Mouse (Mus musculus): ENCODE results near the gene Abcb6. TPM values are rescaled to one million over a fixed set of nuclear protein-coding genes. Genes with fewer than 3 reads are reported as not detected.

The Abcb6 gene
- polyA plus RNA-seq, 1 experiment from 2014 or later = 14.8 TPM

DNA sequence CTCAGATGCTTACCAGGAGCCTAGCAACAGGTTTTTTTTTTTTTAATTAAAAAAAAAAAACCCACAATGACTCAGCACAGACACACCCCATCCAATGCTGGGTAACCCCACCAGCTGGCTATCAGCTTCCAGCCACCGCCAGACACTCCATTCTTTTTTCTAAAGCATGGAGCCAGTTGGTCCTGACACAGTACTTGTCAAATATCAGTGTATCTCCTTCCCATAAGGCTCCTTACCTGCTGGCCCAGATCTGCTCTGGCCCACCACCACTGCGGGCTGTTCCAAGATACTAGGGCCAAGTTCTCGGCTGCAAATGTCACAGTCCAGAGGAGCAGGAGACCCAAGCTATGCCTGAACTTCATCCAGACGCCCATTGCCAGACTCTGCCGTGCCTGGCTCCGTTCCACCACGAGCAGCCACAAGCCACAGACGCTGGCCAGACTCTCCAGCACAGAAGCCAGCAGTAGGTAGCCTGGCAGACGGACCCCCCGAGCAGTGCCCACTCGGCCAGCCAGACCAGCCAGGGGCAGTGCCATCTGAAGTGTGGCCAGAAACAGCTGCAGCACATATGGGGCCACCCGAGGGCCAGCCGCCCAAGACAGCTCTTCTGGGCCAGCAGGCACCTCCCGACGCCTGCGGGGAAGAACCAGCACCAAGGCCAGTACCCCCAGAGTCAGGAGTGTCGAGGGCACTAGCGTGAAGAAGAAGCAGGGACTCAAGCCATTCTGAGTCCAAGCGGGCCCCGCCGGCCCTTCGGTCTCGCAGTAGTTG is 673 bp downstream of the Abcb6 start:
- peak overlapping the region; percentile 72 for H3K4me3 ChIP-seq
- no peaks in the 10 kb centered on the region for H3K27me3 ChIP-seq (replicated peaks)
- peak overlapping the region; percentile 99 for H3K4me2 ChIP-seq
- H3K9me3 ChIP-seq = no peaks in the 10 kb centered on the region
- 5% methylated on average over 23 of the region's 23 CpGs for WGBS
- ATAC-seq (ENCODE audit: extremely low read depth, insufficient number of reproducible peaks, low FRiP score, low TSS enrichment) = peak; percentile 11; the same call in 1 of the 2 replicates
- peaks cover 21% of the 10 kb centered on the region for H3K4me1 ChIP-seq
- peak overlapping the region; percentile 84 for H3K9ac ChIP-seq
- peak overlapping the region; percentile 43 for H3K27ac ChIP-seq (replicated peaks)
- H3K36me3 ChIP-seq = peaks cover 69% of the 10 kb centered on the region

DNA sequence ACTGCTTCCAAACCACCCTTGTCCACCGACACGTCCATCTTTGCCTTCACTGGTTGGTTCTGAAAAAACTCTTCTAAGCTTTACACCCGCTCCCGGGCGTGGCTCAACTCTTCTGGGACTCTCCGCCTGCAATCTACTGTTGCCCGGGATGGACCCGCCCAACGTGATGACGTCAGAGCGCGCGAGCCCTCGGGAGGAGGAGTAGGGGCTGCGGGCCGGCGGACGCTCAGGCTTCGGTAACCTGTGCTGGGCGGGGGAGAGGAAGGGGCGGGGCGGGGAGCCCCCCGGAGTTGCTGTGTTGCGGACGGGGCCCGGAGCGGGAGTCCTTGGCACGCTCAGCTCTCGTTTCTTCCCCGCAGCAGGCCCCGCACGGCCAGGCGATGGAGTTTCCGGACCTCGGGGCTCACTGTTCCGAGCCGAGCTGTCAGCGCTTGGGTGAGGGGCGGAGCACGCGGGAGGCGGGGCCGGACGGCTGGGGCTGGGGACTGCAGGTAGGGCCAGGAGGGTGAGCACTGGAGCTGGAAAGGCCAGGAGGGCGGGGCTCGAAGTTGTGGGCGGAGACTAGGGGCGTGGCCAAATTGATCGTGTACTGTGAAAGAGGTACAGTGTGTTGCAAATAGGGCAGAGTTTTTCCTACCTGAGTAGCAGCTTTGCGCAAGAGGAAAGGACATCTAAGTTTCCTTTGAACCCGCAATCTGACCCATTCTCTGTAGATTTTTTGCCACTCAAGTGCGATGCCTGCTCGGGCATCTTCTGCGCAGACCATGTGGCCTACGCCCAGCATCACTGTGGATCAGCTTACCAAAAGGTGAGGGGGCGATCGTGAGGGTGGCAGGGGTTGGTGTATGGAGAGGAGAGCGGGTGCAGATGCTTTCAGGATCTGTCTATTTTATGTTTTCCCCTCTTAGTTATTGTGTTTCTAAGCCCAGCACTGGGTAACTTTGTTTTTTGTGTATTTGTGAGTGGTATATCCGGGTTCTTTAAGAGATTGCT is 11.4 kb downstream of the Abcb6 start, which contains the start of gene Zfand2b:
TSS of gene Zfand2b (plus strand) at position 175 of the 993 bp plus-strand sequence.
- ATAC-seq (ENCODE audit: extremely low read depth, insufficient number of reproducible peaks, low FRiP score, low TSS enrichment) = peak; percentile 98
- H3K36me3 ChIP-seq = peaks cover 42% of the 10 kb centered on the region

DNA sequence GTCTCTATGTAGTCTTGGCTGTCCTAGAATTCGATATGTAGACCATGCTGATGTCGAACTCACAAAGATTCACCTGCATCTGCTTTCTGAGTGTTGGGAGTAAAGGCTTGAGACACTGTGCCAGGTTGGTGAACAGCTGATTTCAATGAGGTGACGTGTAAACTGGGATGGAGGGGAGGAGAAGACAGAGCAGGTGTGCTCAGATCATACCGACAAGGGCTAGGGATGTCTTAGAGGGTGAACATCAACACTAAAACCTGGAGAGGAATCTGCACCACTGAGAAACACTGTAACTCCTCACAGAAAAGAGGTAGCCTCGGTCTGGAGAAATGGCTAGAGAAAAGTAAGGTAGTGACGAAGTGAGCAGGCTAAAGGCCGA is 12.1 kb downstream of the Abcb6 start:
- ATAC-seq (ENCODE audit: extremely low read depth, insufficient number of reproducible peaks, low FRiP score, low TSS enrichment) = no peak
- no peaks in the 10 kb centered on the region for H3K27me3 ChIP-seq (replicated peaks)
- 8% methylated on average over 7 of the region's 7 CpGs for WGBS

More for the DNA sequence above, 11.4 kb downstream of the Abcb6 start, which contains the start of gene Zfand2b:
- Histone ChIP-seq H3K9me3 (no peaks in the 10 kb centered on the region), H3K4me3 (peak within 1 kb of the TSS; percentile 70), H3K4me1 (peaks cover 15% of the 10 kb centered on the region), H3K9ac (peak within 1 kb of the TSS; percentile 86), H3K27me3 (replicated peaks) (no peaks in the 10 kb centered on the region), H3K27ac (replicated peaks) (peak within 1 kb of the TSS; percentile 87), H3K4me2 (peak within 1 kb of the TSS; percentile 83)
- WGBS = 1% methylated on average over 59 of the region's 59 CpGs

DNA sequence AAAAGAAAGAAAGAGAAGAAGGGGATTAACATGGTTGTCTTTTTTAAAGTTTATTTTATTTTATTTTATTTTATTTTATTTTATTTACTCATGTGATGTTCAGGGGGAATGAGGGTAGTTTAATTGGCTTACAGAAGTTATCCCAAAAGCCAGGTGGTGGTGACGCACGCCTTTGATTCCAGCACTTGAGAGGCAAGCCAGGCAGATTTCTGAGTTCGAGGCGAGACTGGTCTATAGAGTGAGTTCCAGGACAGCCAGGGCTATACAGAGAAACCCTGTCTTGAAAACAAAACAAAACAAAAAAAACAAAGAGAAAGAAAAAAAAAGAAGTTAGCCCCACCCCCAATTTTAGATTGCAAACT is 20.0 kb downstream of the Abcb6 start:
- ATAC-seq (ENCODE audit: extremely low read depth, insufficient number of reproducible peaks, low FRiP score, low TSS enrichment) = no peak
- no peak overlapping the region for H3K4me3 ChIP-seq
- no peaks in the 10 kb centered on the region for H3K4me1 ChIP-seq
- 53% methylated on average over 4 of the region's 4 CpGs for WGBS
- H3K36me3 ChIP-seq = no peaks in the 10 kb centered on the region
- H3K9ac ChIP-seq = no peak overlapping the region
- no peak overlapping the region for H3K27ac ChIP-seq (replicated peaks)
- H3K9me3 ChIP-seq = no peaks in the 10 kb centered on the region
- no peaks in the 10 kb centered on the region for H3K27me3 ChIP-seq (replicated peaks)
- no peak overlapping the region for H3K4me2 ChIP-seq

More for the DNA sequence above, 12.1 kb downstream of the Abcb6 start:
- Histone ChIP-seq H3K4me3 (peak overlapping the region; percentile 70), H3K36me3 (peaks cover 36% of the 10 kb centered on the region), H3K27ac (replicated peaks) (peak overlapping the region; percentile 87), H3K4me1 (peaks cover 15% of the 10 kb centered on the region), H3K4me2 (peak overlapping the region; percentile 83), H3K9me3 (no peaks in the 10 kb centered on the region), H3K9ac (peak overlapping the region; percentile 86)

DNA sequence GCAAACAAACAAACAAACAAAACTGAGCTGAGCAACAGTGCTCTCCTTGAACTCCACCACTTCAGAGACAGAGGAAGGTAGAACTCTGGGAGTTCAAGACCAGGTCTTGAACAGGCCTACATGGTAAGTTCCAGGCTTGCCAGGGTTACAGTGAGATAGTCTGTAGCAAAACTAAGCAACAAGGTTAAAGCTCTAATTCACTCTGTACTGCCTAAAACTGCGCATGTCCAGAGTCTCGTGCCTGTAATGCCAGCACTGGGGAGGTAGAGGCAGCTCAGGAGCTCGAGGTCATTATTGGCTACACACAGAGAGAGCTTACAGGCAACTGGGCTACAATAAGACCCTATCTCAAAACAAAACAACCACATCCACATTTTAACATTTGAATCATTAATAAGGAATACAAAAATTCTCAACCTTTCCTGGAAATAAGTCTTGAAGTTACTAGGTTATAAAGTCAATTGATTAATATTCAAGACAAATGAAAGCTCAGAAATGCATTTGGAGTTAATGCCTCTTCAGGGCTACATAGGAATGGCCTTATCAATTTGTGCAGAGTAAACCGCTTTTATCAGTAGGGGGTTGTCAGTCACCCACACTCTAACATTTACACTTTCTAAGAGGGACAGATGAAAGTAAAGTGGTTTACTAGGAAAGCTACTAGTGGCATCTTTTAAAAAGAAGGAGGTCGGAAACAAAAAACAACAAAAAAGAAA is 20.5 kb downstream of the Abcb6 start:
- Histone ChIP-seq H3K27me3 (replicated peaks) (no peaks in the 10 kb centered on the region), H3K36me3 (no peaks in the 10 kb centered on the region), H3K9ac (no peak overlapping the region), H3K4me2 (no peak overlapping the region), H3K4me3 (no peak overlapping the region), H3K27ac (replicated peaks) (no peak overlapping the region), H3K4me1 (no peaks in the 10 kb centered on the region), H3K9me3 (no peaks in the 10 kb centered on the region)
- no peak for ATAC-seq (ENCODE audit: extremely low read depth, insufficient number of reproducible peaks, low FRiP score, low TSS enrichment)
- 45% methylated on average over 5 of the region's 5 CpGs for WGBS

DNA sequence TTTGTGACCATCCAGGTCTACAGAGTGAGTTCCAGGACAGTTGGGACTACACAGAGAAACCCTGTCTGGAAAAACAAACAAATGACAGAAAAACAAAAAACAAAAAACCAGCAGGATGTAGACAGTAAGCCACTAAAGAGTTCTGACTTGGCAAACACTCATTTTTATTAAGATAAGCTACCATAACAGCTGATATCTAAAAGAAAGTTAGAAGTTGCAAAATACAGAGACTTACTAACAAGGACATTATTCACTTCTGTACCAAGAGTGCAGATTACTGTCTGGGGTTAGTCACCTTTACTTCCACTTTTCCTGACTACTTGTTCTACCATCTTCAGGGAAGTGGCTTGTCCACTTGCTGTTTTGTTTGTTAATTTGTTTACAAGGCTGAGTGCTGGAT is 21.2 kb downstream of the Abcb6 start:
- no peak overlapping the region for H3K4me2 ChIP-seq
- H3K9ac ChIP-seq = no peak overlapping the region
- ATAC-seq (ENCODE audit: extremely low read depth, insufficient number of reproducible peaks, low FRiP score, low TSS enrichment) = no peak

DNA sequence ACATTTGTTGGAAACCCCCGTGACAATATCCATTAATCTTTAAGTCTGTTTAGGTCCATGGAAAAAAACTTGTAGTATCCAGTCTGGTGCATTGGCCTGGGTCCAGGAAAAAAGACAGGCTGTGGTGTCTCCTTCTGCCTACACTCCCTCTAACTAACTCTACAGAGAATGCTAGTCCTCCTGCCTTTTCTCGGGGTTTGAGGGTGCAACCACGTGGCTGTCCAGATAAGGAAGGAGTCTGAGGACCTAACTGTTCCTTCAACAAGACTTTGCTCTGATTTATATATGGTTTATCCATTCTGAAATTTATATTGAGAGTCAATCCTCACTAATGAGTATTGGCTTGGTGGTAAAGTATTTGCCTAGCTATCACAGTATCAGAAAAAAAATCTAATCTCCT is 24.4 kb downstream of the Abcb6 start:
- no peak for ATAC-seq (ENCODE audit: extremely low read depth, insufficient number of reproducible peaks, low FRiP score, low TSS enrichment)
- no peak overlapping the region for H3K9ac ChIP-seq
- H3K4me2 ChIP-seq = no peak overlapping the region
- H3K4me3 ChIP-seq = no peak overlapping the region
- H3K36me3 ChIP-seq = no peaks in the 10 kb centered on the region
- 32% methylated on average over 3 of the region's 3 CpGs for WGBS
- no peak overlapping the region for H3K27ac ChIP-seq (replicated peaks)
- H3K27me3 ChIP-seq (replicated peaks) = no peaks in the 10 kb centered on the region
- H3K9me3 ChIP-seq = no peaks in the 10 kb centered on the region
- no peaks in the 10 kb centered on the region for H3K4me1 ChIP-seq

More for the DNA sequence above, 21.2 kb downstream of the Abcb6 start:
- Histone ChIP-seq H3K36me3 (no peaks in the 10 kb centered on the region), H3K27me3 (replicated peaks) (no peaks in the 10 kb centered on the region), H3K4me3 (no peak overlapping the region), H3K9me3 (no peaks in the 10 kb centered on the region), H3K4me1 (no peaks in the 10 kb centered on the region), H3K27ac (replicated peaks) (no peak overlapping the region)

DNA sequence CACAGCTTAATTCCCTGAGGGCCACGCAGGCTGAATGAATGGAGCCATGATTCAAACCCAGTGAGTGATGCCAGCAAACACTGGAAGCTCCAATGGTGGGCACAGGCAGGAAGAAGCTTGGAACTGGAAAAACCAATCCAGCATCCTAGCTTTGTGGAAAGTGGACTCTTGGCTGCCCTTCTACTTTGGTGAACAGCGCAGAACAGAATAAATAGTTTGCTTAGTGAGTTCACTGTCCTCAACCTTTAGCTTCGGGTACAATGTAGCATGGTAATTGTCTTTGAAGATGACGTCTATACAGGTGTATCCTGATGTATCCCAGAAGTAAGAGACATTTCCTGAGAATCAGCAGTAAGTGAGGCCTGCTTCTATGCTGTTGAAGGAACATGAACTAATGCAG is 31.5 kb downstream of the Abcb6 start:
- no peak overlapping the region for H3K27ac ChIP-seq (replicated peaks)
- no peak for ATAC-seq (ENCODE audit: extremely low read depth, insufficient number of reproducible peaks, low FRiP score, low TSS enrichment)
- peaks cover 6% of the 10 kb centered on the region for H3K4me1 ChIP-seq
- H3K9me3 ChIP-seq = no peaks in the 10 kb centered on the region
- H3K36me3 ChIP-seq = peaks cover 62% of the 10 kb centered on the region
- no peak overlapping the region for H3K4me3 ChIP-seq
- H3K27me3 ChIP-seq (replicated peaks) = no peaks in the 10 kb centered on the region
- no peak overlapping the region for H3K9ac ChIP-seq
- no peak overlapping the region for H3K4me2 ChIP-seq
- WGBS = 92% methylated on average over 4 of the region's 4 CpGs

DNA sequence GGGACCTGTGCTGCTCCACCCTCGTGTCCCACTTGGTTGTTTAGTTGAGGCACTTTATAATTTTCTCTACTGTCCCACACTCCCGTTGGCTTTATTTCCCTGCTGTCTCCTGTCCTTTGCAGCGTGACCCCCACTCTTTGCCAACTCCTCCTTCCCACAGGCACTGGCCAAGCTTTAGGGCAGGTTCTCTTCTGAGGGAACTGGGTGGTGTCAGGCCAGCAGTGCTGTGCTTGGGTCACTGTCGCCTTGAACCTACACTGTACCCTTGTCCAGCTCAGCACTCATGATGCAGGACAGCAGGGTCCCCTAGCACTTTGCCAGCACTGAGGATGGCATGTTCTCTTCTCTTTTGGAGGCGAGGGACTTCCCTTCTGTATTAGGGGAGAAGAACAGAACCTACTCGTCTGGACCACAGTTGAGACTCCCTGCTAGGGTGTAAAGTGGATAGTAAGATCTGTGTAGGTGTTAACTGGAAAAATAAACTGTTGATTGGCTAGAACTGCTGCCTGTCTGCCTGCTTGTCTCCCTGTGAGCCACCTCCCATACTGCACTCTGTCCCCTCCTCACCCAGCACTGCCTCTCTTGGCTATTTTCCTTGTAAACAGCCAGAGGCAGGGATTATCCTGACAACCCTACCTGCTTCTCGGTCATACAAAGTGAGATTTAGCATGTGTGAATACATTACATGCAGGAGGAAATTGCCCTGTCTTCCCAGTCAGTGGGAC is 32.6 kb downstream of the Abcb6 start:
- Histone ChIP-seq H3K9ac (peak overlapping the region; percentile 15; the same call in 1 of the 2 replicates), H3K36me3 (peaks cover 62% of the 10 kb centered on the region), H3K27ac (replicated peaks) (no peak overlapping the region), H3K9me3 (no peaks in the 10 kb centered on the region), H3K4me3 (no peak overlapping the region), H3K4me2 (no peak overlapping the region), H3K27me3 (replicated peaks) (no peaks in the 10 kb centered on the region), H3K4me1 (peaks cover 12% of the 10 kb centered on the region)
- ATAC-seq (ENCODE audit: extremely low read depth, insufficient number of reproducible peaks, low FRiP score, low TSS enrichment) = no peak
- 69% methylated on average over 7 of the region's 7 CpGs for WGBS

DNA sequence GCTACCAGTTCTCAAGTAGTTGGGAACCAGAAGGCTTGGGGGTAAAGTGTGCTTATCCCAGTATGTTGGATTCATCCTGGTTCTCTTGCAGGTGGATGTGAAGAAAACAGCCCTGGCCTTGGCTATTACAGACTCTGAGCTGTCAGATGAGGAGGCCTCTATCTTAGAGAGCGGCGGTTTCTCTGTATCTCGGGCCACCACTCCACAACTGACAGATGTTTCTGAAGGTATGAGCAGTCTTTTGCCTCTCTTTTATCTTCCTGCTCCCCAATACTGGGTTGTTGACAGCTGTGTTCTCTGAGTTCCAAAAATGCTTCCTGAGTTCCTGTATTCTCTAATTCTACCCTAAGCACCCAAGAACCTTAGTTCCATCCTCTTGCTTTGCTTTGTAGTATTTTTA is 34.6 kb downstream of the Abcb6 start:
- 80% methylated on average over 3 of the region's 3 CpGs for WGBS

More for the DNA sequence above, 34.6 kb downstream of the Abcb6 start:
- no peak overlapping the region for H3K4me3 ChIP-seq
- no peak overlapping the region for H3K27ac ChIP-seq (replicated peaks)
- H3K27me3 ChIP-seq (replicated peaks) = no peaks in the 10 kb centered on the region
- ATAC-seq (ENCODE audit: extremely low read depth, insufficient number of reproducible peaks, low FRiP score, low TSS enrichment) = no peak
- H3K4me1 ChIP-seq = peaks cover 17% of the 10 kb centered on the region
- no peaks in the 10 kb centered on the region for H3K9me3 ChIP-seq
- H3K9ac ChIP-seq = no peak overlapping the region
- H3K36me3 ChIP-seq = peaks cover 62% of the 10 kb centered on the region
- H3K4me2 ChIP-seq = no peak overlapping the region

Measured in heart, embryonic 13.5 days (tissue).